Mouse (Mus musculus) MEL (cell line): ENCODE results near the gene Rundc1.

Experiments
- CTCF ChIP-seq, 3 experiments: IDR thresholded peaks in 2 of 3; conservative IDR thresholded peaks in 1 of 3; 2 replicates each; pipeline ENCODE4 v1.5.1; 2011 to 2012; ENCODE audit warnings: low read length in 3 of 3, low read depth in 2 of 3, mild to moderate bottlenecking in 2 of 3, improper control_type of control experiment in 1 of 3, inconsistent platforms in 1 of 3, mixed read lengths in 1 of 3, moderate library complexity in 1 of 3; ENCODE audit not compliant: control insufficient read depth in 1 of 3, insufficient read depth in 1 of 3, poor library complexity in 1 of 3, severe bottlenecking in 1 of 3
- NRF1 ChIP-seq: IDR thresholded peaks from 2 replicates; pipeline ENCODE4 v1.6.1; 2014; ENCODE audit warnings: low read depth, mild to moderate bottlenecking, inconsistent platforms, low read length, improper control_type of control experiment, moderate library complexity; ENCODE audit not compliant: poor library complexity, insufficient read depth, severe bottlenecking
- TBP ChIP-seq: IDR thresholded peaks from 2 replicates; pipeline ENCODE4 v1.8.0; 2011; ENCODE audit warnings: low read depth, low read length, improper control_type of control experiment
- TCF12 ChIP-seq: IDR thresholded peaks from 2 replicates; pipeline ENCODE4 v1.6.1; 2014; ENCODE audit warnings: low read depth, mild to moderate bottlenecking, inconsistent platforms, low read length, improper control_type of control experiment, moderate library complexity

DNA sequence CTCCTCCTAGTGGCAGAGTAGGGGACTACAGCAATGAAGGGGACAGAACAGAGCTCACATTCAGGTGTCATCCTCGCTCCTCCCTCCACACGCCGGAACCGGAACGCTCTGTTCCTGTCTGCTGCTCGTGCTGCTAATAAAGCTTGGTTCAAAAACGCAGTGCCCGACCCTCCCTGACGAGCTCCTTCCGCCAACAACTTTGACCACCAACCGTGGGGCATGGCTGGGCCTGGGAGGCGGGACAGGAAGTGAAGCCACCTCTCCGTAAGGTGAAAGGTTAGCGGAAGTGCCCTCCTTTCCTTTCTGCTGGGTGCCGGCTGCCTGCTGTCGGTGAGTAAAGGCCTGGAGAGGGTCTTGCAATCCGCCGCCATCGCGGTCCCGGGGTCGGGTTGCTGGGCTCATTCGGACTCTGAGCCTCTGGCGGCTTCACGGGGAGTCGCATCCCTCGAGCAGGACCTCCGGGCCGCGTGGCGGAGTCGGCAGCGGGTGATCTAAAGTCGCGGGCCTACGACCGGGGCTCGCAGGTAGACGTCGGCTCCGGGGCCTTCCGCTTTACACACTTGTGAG is 17.3 kb downstream of the Rundc1 start, which contains the start of gene Rpl27:
- TF ChIP-seq NRF1: peak; percentile 55
- peak; percentile 85 for TF ChIP-seq TCF12
- peak; percentile 52 to 91 (median 78) for TF ChIP-seq CTCF (IDR thresholded peaks at IDR 0.05 in 2 of 3, conservative IDR thresholded peaks at IDR 0.05 in 1 of 3; ENCODE audit: control insufficient read depth in 1 of 3, insufficient read depth in 1 of 3, low read depth in 2 of 3, low read length in 3 of 3, poor library complexity in 1 of 3, severe bottlenecking in 1 of 3)
- TF ChIP-seq TBP: peak; percentile 96
